Mouse (Mus musculus): ENCODE results near the gene Gfi1.

Gfi1 gene

GRCm38 (mm10) chr5:107722661-107723532, 2.9 kb downstream of the Gfi1 start:
- DNase-seq (ENCODE audit: low read depth, low spot score), result peak; percentile 37

- peak; percentile 67 for DNase-seq (ENCODE audit: low read depth, low spot score)
These were observed 4.2 kb downstream of the Gfi1 start for GRCm38 (mm10) chr5:107721638-107722011.

GRCm38 (mm10) chr5:107720991-107721637, 4.7 kb downstream of the Gfi1 start:
- peak; percentile 57 for DNase-seq (ENCODE audit: low read depth, low spot score)

GRCm38 (mm10) chr5:107720511-107720910, 5.3 kb downstream of the Gfi1 start:
- peak; percentile 34 for DNase-seq (ENCODE audit: low read depth, low spot score)

- no peak for DNase-seq (ENCODE audit: low read depth, low spot score)
These were observed 6.0 kb downstream of the Gfi1 start for GRCm38 (mm10) chr5:107719786-107720185.

GRCm38 (mm10) chr5:107719209-107719608, 6.6 kb downstream of the Gfi1 start:
- DNase-seq (ENCODE audit: low read depth, low spot score), result no peak

GRCm38 (mm10) chr5:107717871-107718361, 7.9 kb downstream of the Gfi1 start:
- no peak for DNase-seq (ENCODE audit: low read depth, low spot score)

GRCm38 (mm10) chr5:107711689-107712088, 14.1 kb downstream of the Gfi1 start:
- DNase-seq (ENCODE audit: low read depth, low spot score), result no peak

- no peak for DNase-seq (ENCODE audit: low read depth, low spot score)
These were observed 17.6 kb downstream of the Gfi1 start for GRCm38 (mm10) chr5:107708124-107708797.

GRCm38 (mm10) chr5:107706262-107706661, 19.6 kb downstream of the Gfi1 start:
- no peak for DNase-seq (ENCODE audit: low read depth, low spot score)

- no peak for DNase-seq (ENCODE audit: low read depth, low spot score)
These were observed 20.1 kb downstream of the Gfi1 start for GRCm38 (mm10) chr5:107705756-107706155.

- no peak for DNase-seq (ENCODE audit: low read depth, low spot score)
These were observed 22.6 kb downstream of the Gfi1 start for GRCm38 (mm10) chr5:107703207-107703763.

- no peak for DNase-seq (ENCODE audit: low read depth, low spot score)
These were observed 24.2 kb downstream of the Gfi1 start for GRCm38 (mm10) chr5:107701658-107702057.

GRCm38 (mm10) chr5:107700873-107701272, 25.0 kb downstream of the Gfi1 start:
- no peak for DNase-seq (ENCODE audit: low read depth, low spot score)

GRCm38 (mm10) chr5:107698888-107699287, 26.9 kb downstream of the Gfi1 start:
- DNase-seq (ENCODE audit: low read depth, low spot score), result no peak

GRCm38 (mm10) chr5:107695019-107695418, 30.8 kb downstream of the Gfi1 start:
- no peak for DNase-seq (ENCODE audit: low read depth, low spot score)

- no peak for DNase-seq (ENCODE audit: low read depth, low spot score)
These were observed 37.4 kb downstream of the Gfi1 start for GRCm38 (mm10) chr5:107688499-107688866.

- DNase-seq (ENCODE audit: low read depth, low spot score), result peak; percentile 86
These were observed 38.0 kb downstream of the Gfi1 start for GRCm38 (mm10) chr5:107687592-107688498.

GRCm38 (mm10) chr5:107687161-107687560, 38.7 kb downstream of the Gfi1 start:
- no peak for DNase-seq (ENCODE audit: low read depth, low spot score)

- no peak for DNase-seq (ENCODE audit: low read depth, low spot score)
These were observed 41.5 kb downstream of the Gfi1 start for GRCm38 (mm10) chr5:107684380-107684779.

- no peak for DNase-seq (ENCODE audit: low read depth, low spot score)
These were observed 44.5 kb downstream of the Gfi1 start for GRCm38 (mm10) chr5:107681300-107681699.

All from ZHBTc4 (cell line).